Mouse (Mus musculus) gastrocnemius, postnatal 25 days (tissue): Measurements from ENCODE around the gene Tmem30b. TPM values are rescaled to one million over a fixed set of nuclear protein-coding genes. Genes with fewer than 3 reads are reported as not detected.

Experiments used
- DNase-seq: peaks from one replicate; pipeline ENCODE4 v3.0.0; 2022
- total RNA-seq, 2 experiments: library from RNA; stranded (reverse); gene quantifications; 1 replicate in 1 of 2; 2 replicates in 1 of 2; pipeline ENCODE4 v1.2.3; 2021

Gene Tmem30b
- total RNA-seq, 2 experiments from 2014 or later, result 0.21 to 0.46 TPM

- DNase-seq, result peak; percentile 71
Observed at GRCm38 (mm10) chr12:73517022-73517709, 29.0 kb downstream of the Tmem30b start.

- DNase-seq, result no peak
Observed at GRCm38 (mm10) chr12:73516516-73516915, 29.7 kb downstream of the Tmem30b start.

GRCm38 (mm10) chr12:73514722-73515121 lies 31.5 kb downstream of the Tmem30b start:
- DNase-seq, result no peak

GRCm38 (mm10) chr12:73513958-73514357 lies 32.2 kb downstream of the Tmem30b start:
- no peak for DNase-seq

- DNase-seq, result no peak
Observed at GRCm38 (mm10) chr12:73511467-73512047, 34.6 kb downstream of the Tmem30b start.

- peak; percentile 80 for DNase-seq
Observed at GRCm38 (mm10) chr12:73507105-73507504, 39.1 kb downstream of the Tmem30b start.

GRCm38 (mm10) chr12:73506648-73507047 lies 39.5 kb downstream of the Tmem30b start:
- no peak for DNase-seq

GRCm38 (mm10) chr12:73500689-73501326 lies 45.4 kb downstream of the Tmem30b start:
- DNase-seq, result peak; percentile 32

- no peak for DNase-seq
Observed at GRCm38 (mm10) chr12:73495172-73495571, 51.0 kb downstream of the Tmem30b start.

- no peak for DNase-seq
Observed at GRCm38 (mm10) chr12:73493929-73494530, 52.2 kb downstream of the Tmem30b start.

Other genes with a start within 250 kb of the Tmem30b start
- gene Prkch, start 38.4 kb upstream of the Tmem30b start, total RNA-seq, result 1 to 10 TPM; 5.0 to 6.9 TPM